ENCODE assay signal across 7 mouse cellular contexts in the genomic region with DNA sequence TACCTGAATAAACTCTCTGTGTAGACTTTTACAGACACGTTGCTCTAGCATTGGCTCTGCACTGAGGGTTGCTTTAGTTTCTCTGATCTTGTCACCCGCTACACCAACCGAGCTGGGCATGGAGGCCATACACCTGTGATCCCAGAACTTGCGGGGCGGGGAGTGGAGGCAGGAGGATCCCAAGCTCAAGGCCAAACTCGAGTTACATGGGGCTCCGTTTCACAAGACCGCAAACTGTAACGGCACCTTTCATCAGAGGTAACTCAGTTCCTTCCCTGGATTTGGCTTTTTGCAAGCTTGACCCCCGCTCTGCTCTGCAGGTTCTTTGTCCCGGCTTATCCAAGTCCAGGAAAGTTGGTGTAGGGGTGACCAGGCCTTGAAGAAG. TPM values are rescaled to one million over a fixed set of nuclear protein-coding genes. Genes with fewer than 3 reads are reported as not detected.
A peak's percentile ranks its signal among the peaks of the same experiment; 100 is the strongest.
DNase-seq lines count a peak whose midpoint lies in the region; ATAC-seq lines count a peak whose summit lies in the region.

No protein-coding gene starts in this region.

- no peaks in the 10 kb centered on the region for H3K36me3 ChIP-seq in neural tube, embryonic 11.5 days (ENCODE audit: control insufficient read depth, insufficient read depth, low read length)
- H3K36me3 ChIP-seq in forebrain, embryonic 14.5 days (ENCODE audit: control insufficient read depth, insufficient read depth, low read length) = peaks cover 9% of the 10 kb centered on the region; the same call in 1 of the 2 replicates
- H3K36me3 ChIP-seq in limb, embryonic 15.5 days = peaks cover 4% of the 10 kb centered on the region; the same call in 1 of the 2 replicates
- H3K36me3 ChIP-seq in stomach, embryonic 16.5 days (ENCODE audit: control insufficient read depth, insufficient read depth, low read length) = no peaks in the 10 kb centered on the region

- peak overlapping the region; percentile 80 for H3K9ac ChIP-seq in neural tube, embryonic 11.5 days (ENCODE audit: low read length)
- H3K9ac ChIP-seq in forebrain, embryonic 14.5 days (ENCODE audit: low read length) = peak overlapping the region; percentile 68
- H3K9ac ChIP-seq in limb, embryonic 15.5 days = peak overlapping the region; percentile 77
- peak overlapping the region; percentile 83 for H3K9ac ChIP-seq in stomach, embryonic 16.5 days (ENCODE audit: low read length)

- peaks cover 14% of the 10 kb centered on the region for H3K4me1 ChIP-seq in neural tube, embryonic 11.5 days (ENCODE audit: control insufficient read depth, insufficient read depth, low read length)
- H3K4me1 ChIP-seq in forebrain, embryonic 14.5 days (ENCODE audit: control insufficient read depth, insufficient read depth, low read length) = peaks cover 14% of the 10 kb centered on the region
- peaks cover 21% of the 10 kb centered on the region for H3K4me1 ChIP-seq in limb, embryonic 15.5 days
- peaks cover 13% of the 10 kb centered on the region for H3K4me1 ChIP-seq in stomach, embryonic 16.5 days (ENCODE audit: control insufficient read depth, insufficient read depth, low read length)

- peak overlapping the region; percentile 95 for H3K4me2 ChIP-seq in neural tube, embryonic 11.5 days (ENCODE audit: low read depth)
- H3K4me2 ChIP-seq in forebrain, embryonic 14.5 days (ENCODE audit: low read length) = peak overlapping the region; percentile 95
- peak overlapping the region; percentile 94 for H3K4me2 ChIP-seq in limb, embryonic 15.5 days
- H3K4me2 ChIP-seq in stomach, embryonic 16.5 days (ENCODE audit: low read depth, low read length) = peak overlapping the region; percentile 88

- ATAC-seq in neural tube, embryonic 11.5 days (ENCODE audit: insufficient read depth, low FRiP score, low TSS enrichment) = no peak
- 0 out of 2 replicates have a peak, but pooled peaks have one; percentile 0 for ATAC-seq in forebrain, embryonic 14.5 days
- no peak for ATAC-seq in limb, embryonic 15.5 days (ENCODE audit: insufficient number of reproducible peaks, low FRiP score, low TSS enrichment, low read depth)
- no peak for ATAC-seq in stomach, embryonic 16.5 days (ENCODE audit: insufficient read depth, low FRiP score)
- no peak for ATAC-seq in inflammation-experienced regulatory T-cells, adult 6 months

- H3K9me3 ChIP-seq in neural tube, embryonic 11.5 days (ENCODE audit: control insufficient read depth, low read length) = no peaks in the 10 kb centered on the region
- no peaks in the 10 kb centered on the region for H3K9me3 ChIP-seq in forebrain, embryonic 14.5 days (replicated peaks; ENCODE audit: control insufficient read depth, low read length)
- no peaks in the 10 kb centered on the region for H3K9me3 ChIP-seq in limb, embryonic 15.5 days
- no peaks in the 10 kb centered on the region for H3K9me3 ChIP-seq in stomach, embryonic 16.5 days (replicated peaks; ENCODE audit: control insufficient read depth, low read length)

- H3K27ac ChIP-seq in neural tube, embryonic 11.5 days (ENCODE audit: low read depth, low read length) = 0 out of 2 replicates have a peak overlapping the region, but pooled peaks have one; percentile 10
- no peak overlapping the region for H3K27ac ChIP-seq in forebrain, embryonic 14.5 days (ENCODE audit: low read depth, low read length)
- no peak overlapping the region for H3K27ac ChIP-seq in limb, embryonic 15.5 days
- H3K27ac ChIP-seq in stomach, embryonic 16.5 days (ENCODE audit: low read length) = peak overlapping the region; percentile 43; the same call in 1 of the 2 replicates

- no peak for DNase-seq in neural tube, embryonic 11.5 days (ENCODE audit: low spot score)
- DNase-seq in neural tube, embryonic 10.5 days (ENCODE audit: extremely low spot score, low spot score) = no peak
- no peak for DNase-seq in forebrain, embryonic 14.5 days (ENCODE audit: low spot score)
- DNase-seq in adipocyte (ENCODE audit: low spot score) = no peak

- WGBS in neural tube, embryonic 11.5 days = 39% methylated on average over 11 of the region's 11 CpGs
- WGBS in forebrain, embryonic 14.5 days = 37% methylated on average over 11 of the region's 11 CpGs
- 29% methylated on average over 11 of the region's 11 CpGs for WGBS in limb, embryonic 15.5 days
- 33% methylated on average over 11 of the region's 11 CpGs for WGBS in stomach, embryonic 16.5 days

- H3K4me3 ChIP-seq in neural tube, embryonic 11.5 days (ENCODE audit: low read depth, low read length) = peak overlapping the region; percentile 78
- H3K4me3 ChIP-seq in forebrain, embryonic 14.5 days (ENCODE audit: low read depth, low read length) = peak overlapping the region; percentile 75
- peak overlapping the region; percentile 89 for H3K4me3 ChIP-seq in limb, embryonic 15.5 days
- peak overlapping the region; percentile 88 for H3K4me3 ChIP-seq in stomach, embryonic 16.5 days (replicated peaks; ENCODE audit: low read length)

- H3K27me3 ChIP-seq in neural tube, embryonic 11.5 days (ENCODE audit: control insufficient read depth, insufficient read depth, low read length) = no peaks in the 10 kb centered on the region
- H3K27me3 ChIP-seq in forebrain, embryonic 14.5 days (replicated peaks; ENCODE audit: control insufficient read depth, insufficient read depth, low read length) = no peaks in the 10 kb centered on the region
- no peaks in the 10 kb centered on the region for H3K27me3 ChIP-seq in limb, embryonic 15.5 days
- no peaks in the 10 kb centered on the region for H3K27me3 ChIP-seq in stomach, embryonic 16.5 days (ENCODE audit: control insufficient read depth, insufficient read depth, low read length)

RNA-seq across cellular contexts. Expression of a gene that starts 1.0 kb away (rescaled TPM):
- polyA plus RNA-seq in neural tube, embryonic 11.5 days (2014; fragmentation: Nextera tagmentation; extraction: Ambion mirVana) = 14.2 and 17.4 TPM in 2 replicates
- 20.5 and 24.1 TPM in 2 replicates for polyA plus RNA-seq in forebrain, embryonic 14.5 days (2014; fragmentation: Nextera tagmentation; extraction: Ambion mirVana)
- 11.7 and 12.2 TPM in 2 replicates for polyA plus RNA-seq in limb, embryonic 15.5 days (2015; fragmentation: Nextera tagmentation; extraction: Ambion mirVana)
- 8.8 and 9.4 TPM in 2 replicates for polyA plus RNA-seq in stomach, embryonic 16.5 days (2015; fragmentation: Nextera tagmentation; extraction: Ambion mirVana)
- polyA plus RNA-seq in inflammation-experienced regulatory T-cells, adult 6 months (2017; shearing (Covaris generic)) = 10 to 100 TPM in 2 of 3 experiments, 1 to 10 TPM in 1; 9.1 to 19.1 (median 17.1) TPM

RNA-seq across cellular contexts. Expression of a gene that starts 5.9 kb away (rescaled TPM):
- 134 and 135 TPM in 2 replicates for polyA plus RNA-seq in neural tube, embryonic 11.5 days (2014; fragmentation: Nextera tagmentation; extraction: Ambion mirVana)
- 149 and 186 TPM in 2 replicates for polyA plus RNA-seq in forebrain, embryonic 14.5 days (2014; fragmentation: Nextera tagmentation; extraction: Ambion mirVana)
- 117 and 119 TPM in 2 replicates for polyA plus RNA-seq in limb, embryonic 15.5 days (2015; fragmentation: Nextera tagmentation; extraction: Ambion mirVana)
- polyA plus RNA-seq in stomach, embryonic 16.5 days (2015; fragmentation: Nextera tagmentation; extraction: Ambion mirVana) = 103 and 112 TPM in 2 replicates
- 10 to 100 TPM; 45.5 to 68.0 (median 63.4) TPM for polyA plus RNA-seq in inflammation-experienced regulatory T-cells, adult 6 months (2017; shearing (Covaris generic))

RNA-seq across cellular contexts. Expression of a gene that starts 14.7 kb away (rescaled TPM):
- polyA plus RNA-seq in neural tube, embryonic 11.5 days (2014; fragmentation: Nextera tagmentation; extraction: Ambion mirVana) = 56.9 and 61.7 TPM in 2 replicates
- polyA plus RNA-seq in forebrain, embryonic 14.5 days (2014; fragmentation: Nextera tagmentation; extraction: Ambion mirVana) = 41.5 and 53.0 TPM in 2 replicates
- 68.1 and 76.9 TPM in 2 replicates for polyA plus RNA-seq in limb, embryonic 15.5 days (2015; fragmentation: Nextera tagmentation; extraction: Ambion mirVana)
- polyA plus RNA-seq in stomach, embryonic 16.5 days (2015; fragmentation: Nextera tagmentation; extraction: Ambion mirVana) = 54.7 and 55.6 TPM in 2 replicates
- 100 to 1,000 TPM; 108 to 126 (median 117) TPM for polyA plus RNA-seq in inflammation-experienced regulatory T-cells, adult 6 months (2017; shearing (Covaris generic))

RNA-seq across cellular contexts. Expression of a gene that starts 54.9 kb away (rescaled TPM):
- 6.7 and 7.0 TPM in 2 replicates for polyA plus RNA-seq in neural tube, embryonic 11.5 days (2014; fragmentation: Nextera tagmentation; extraction: Ambion mirVana)
- polyA plus RNA-seq in forebrain, embryonic 14.5 days (2014; fragmentation: Nextera tagmentation; extraction: Ambion mirVana) = 7.4 and 9.5 TPM in 2 replicates
- 16.2 and 29.6 TPM in 2 replicates for polyA plus RNA-seq in limb, embryonic 15.5 days (2015; fragmentation: Nextera tagmentation; extraction: Ambion mirVana)
- polyA plus RNA-seq in stomach, embryonic 16.5 days (2015; fragmentation: Nextera tagmentation; extraction: Ambion mirVana) = 7.9 and 8.0 TPM in 2 replicates
- polyA plus RNA-seq in inflammation-experienced regulatory T-cells, adult 6 months (2017; shearing (Covaris generic)) = under 1 TPM in 2 of 3 experiments, not detected in 1; 0.23 to 0.24 TPM

Comparison
In these comparisons a context has a peak if more than half of its experiments do, and no peak if none do; other contexts are left out.
1. H3K27ac ChIP-seq: peak in neural tube, embryonic 11.5 days (single experiment) and stomach, embryonic 16.5 days (single experiment); none in forebrain, embryonic 14.5 days (single experiment) and limb, embryonic 15.5 days (single experiment).
2. Peak in every context shown above with its lines, with median percentiles within 50 percentile points of each other: H3K4me2 ChIP-seq, H3K4me3 ChIP-seq and H3K9ac ChIP-seq.